Mouse (Mus musculus) thymus, adult 2 months (tissue): ENCODE results near the gene Slc24a4. TPM values are rescaled to one million over a fixed set of nuclear protein-coding genes. Genes with fewer than 3 reads are reported as not detected.
"Not testable (repeated sequence)": the region's sequence is repeated elsewhere in the genome, so short reads cannot be mapped to it uniquely, and the experiment has no call there.

ENCODE experiments used
- DNase-seq: peaks from one replicate; pipeline ENCODE4 v3.0.0; 2021
- H3K27ac ChIP-seq: fragments of 200-500 bp; 2 replicates; pipeline ENCODE4 v1.5.1; 2012; ENCODE audit warnings: low read length, control low read depth; ENCODE audit not compliant: control insufficient read depth, insufficient read depth
- H3K27me3 ChIP-seq: fragments of 200-500 bp; 2 replicates; pipeline ENCODE4 v1.6.1; 2012; ENCODE audit warnings: mild to moderate bottlenecking, low read length, moderate library complexity, mixed read lengths; ENCODE audit not compliant: control insufficient read depth, insufficient read depth
- H3K36me3 ChIP-seq: fragments of 200-500 bp; 2 replicates; pipeline ENCODE4 v1.6.1; 2012; ENCODE audit warnings: mild to moderate bottlenecking, low read length, moderate library complexity; ENCODE audit not compliant: control insufficient read depth, insufficient read depth
- H3K4me1 ChIP-seq: fragments of 200-500 bp; replicated peaks from 2 replicates; pipeline ENCODE4 v1.6.1; 2012; ENCODE audit warnings: low read length; ENCODE audit not compliant: control insufficient read depth, insufficient read depth
- H3K4me3 ChIP-seq: fragments of 200-500 bp; 2 replicates; pipeline ENCODE4 v1.5.1; 2012; ENCODE audit warnings: mild to moderate bottlenecking, low read length, control low read depth, moderate library complexity; ENCODE audit not compliant: control insufficient read depth, insufficient read depth
- CTCF ChIP-seq: fragments of 200-500 bp; IDR thresholded peaks from 2 replicates; pipeline ENCODE4 v1.5.1; 2012; ENCODE audit warnings: mild to moderate bottlenecking, control low read depth, low read length, moderate library complexity, borderline replicate concordance; ENCODE audit not compliant: control insufficient read depth, poor library complexity, insufficient read depth; ENCODE audit errors: extremely low read depth
- POLR2A ChIP-seq: fragments of 200-500 bp; IDR thresholded peaks from 2 replicates; pipeline ENCODE4 v1.6.1; 2012; ENCODE audit warnings: mild to moderate bottlenecking, low read length, control low read depth, moderate library complexity; ENCODE audit not compliant: control insufficient read depth, poor library complexity, insufficient read depth; ENCODE audit errors: extremely low read depth
- WGBS: fragments of 180-500 bp; shearing (Covaris S2); methylation state at CpG from one replicate; pipeline ENCODE4 v1.1.7; 2018; 5-methylcytosine and 5-hydroxymethylcytosine counted together
- polyA plus RNA-seq: library from polyadenylated mRNA; depleted of rRNA; stranded (reverse); fragments of >200 nt; gene quantifications from 2 replicates; pipeline ENCODE4 v1.2.3, GENCODE M21; 2012

Slc24a4 gene
- polyA plus RNA-seq, 1 experiment: 4.7 TPM

- TF ChIP-seq CTCF (no peak), POLR2A (no peak)
- Histone ChIP-seq H3K27ac (no peak overlapping the region), H3K27me3 (no peaks in the 10 kb centered on the region), H3K36me3 (no peaks in the 10 kb centered on the region), H3K4me3 (no peak overlapping the region), H3K4me1 (no peaks in the 10 kb centered on the region)
- DNase-seq: no peak
- 95% methylated on average over 2 of the region's 2 CpGs for WGBS
Measured at GRCm38 (mm10) chr12:102262809-102263208, 134.3 kb downstream of the Slc24a4 start.

GRCm38 (mm10) chr12:102263249-102263648, 134.7 kb downstream of the Slc24a4 start:
- Histone ChIP-seq H3K4me1 (no peaks in the 10 kb centered on the region), H3K4me3 (no peak overlapping the region), H3K27ac (no peak overlapping the region), H3K36me3 (no peaks in the 10 kb centered on the region), H3K27me3 (no peaks in the 10 kb centered on the region)
- TF ChIP-seq POLR2A: no peak
- no peak for TF ChIP-seq CTCF
- no peak for DNase-seq

GRCm38 (mm10) chr12:102266433-102266832, 137.9 kb downstream of the Slc24a4 start:
- H3K36me3 ChIP-seq: no peaks in the 10 kb centered on the region
- no peak overlapping the region for H3K27ac ChIP-seq
- 95% methylated on average over 8 of the region's 8 CpGs for WGBS
- DNase-seq: no peak
- TF ChIP-seq POLR2A: no peak
- no peak for TF ChIP-seq CTCF
- no peak overlapping the region for H3K4me3 ChIP-seq
- no peaks in the 10 kb centered on the region for H3K4me1 ChIP-seq
- no peaks in the 10 kb centered on the region for H3K27me3 ChIP-seq

GRCm38 (mm10) chr12:102269144-102269543, 140.6 kb downstream of the Slc24a4 start:
- H3K27me3 ChIP-seq: no peaks in the 10 kb centered on the region
- 97% methylated on average over 2 of the region's 2 CpGs for WGBS
- no peak for DNase-seq
- no peak for TF ChIP-seq POLR2A
- no peak for TF ChIP-seq CTCF
- H3K4me3 ChIP-seq: no peak overlapping the region
- no peak overlapping the region for H3K27ac ChIP-seq
- no peaks in the 10 kb centered on the region for H3K4me1 ChIP-seq
- H3K36me3 ChIP-seq: no peaks in the 10 kb centered on the region

- H3K36me3 ChIP-seq: no peaks in the 10 kb centered on the region
- DNase-seq: no peak
- 81% methylated on average over 6 of the region's 6 CpGs for WGBS
- no peak for TF ChIP-seq POLR2A
- TF ChIP-seq CTCF: no peak
- no peaks in the 10 kb centered on the region for H3K27me3 ChIP-seq
- no peak overlapping the region for H3K4me3 ChIP-seq
- no peaks in the 10 kb centered on the region for H3K4me1 ChIP-seq
- H3K27ac ChIP-seq: no peak overlapping the region
Measured at GRCm38 (mm10) chr12:102270776-102271405, 142.4 kb downstream of the Slc24a4 start.

- 87% methylated on average over 4 of the region's 4 CpGs for WGBS
- Histone ChIP-seq H3K27ac (no peak overlapping the region), H3K4me1 (no peaks in the 10 kb centered on the region), H3K4me3 (no peak overlapping the region), H3K27me3 (no peaks in the 10 kb centered on the region), H3K36me3 (no peaks in the 10 kb centered on the region)
- TF ChIP-seq POLR2A: no peak
- TF ChIP-seq CTCF: no peak
- DNase-seq: no peak
Measured at GRCm38 (mm10) chr12:102271447-102271846, 142.9 kb downstream of the Slc24a4 start.

- Histone ChIP-seq H3K36me3 (no peaks in the 10 kb centered on the region), H3K4me1 (no peaks in the 10 kb centered on the region), H3K4me3 (no peak overlapping the region), H3K27ac (no peak overlapping the region), H3K27me3 (no peaks in the 10 kb centered on the region)
- DNase-seq: no peak
- TF ChIP-seq POLR2A (no peak), CTCF (no peak)
- 84% methylated on average over 7 of the region's 7 CpGs for WGBS
Measured at GRCm38 (mm10) chr12:102275833-102276443, 147.4 kb downstream of the Slc24a4 start.

GRCm38 (mm10) chr12:102280290-102280689, 151.8 kb downstream of the Slc24a4 start:
- not testable (repeated sequence) for H3K36me3 ChIP-seq, H3K27ac ChIP-seq, H3K27me3 ChIP-seq, H3K4me3 ChIP-seq, DNase-seq
- peaks cover 14% of the 10 kb centered on the region for H3K4me1 ChIP-seq
- 94% methylated on average over 4 of the region's 4 CpGs for WGBS
